Mouse (Mus musculus): ENCODE results near the gene Ranbp17.

GRCm38 (mm10) chr11:33234134-33234533 is 279.4 kb downstream of the Ranbp17 start:
- no peak for TF ChIP-seq CTCF (IDR thresholded peaks at IDR 0.05; ENCODE audit: low read depth)
- no peak for TF ChIP-seq EP300 (IDR thresholded peaks at IDR 0.05; ENCODE audit: low read depth)

All from liver, postnatal 0 days (tissue).